Mouse (Mus musculus): ENCODE measurements around the gene Zfyve28.

- TF ChIP-seq CEBPB (IDR thresholded peaks at IDR 0.05; ENCODE audit: insufficient read depth, poor library complexity, severe bottlenecking): no peak
- TF ChIP-seq POLR2AphosphoS2 (IDR thresholded peaks at IDR 0.05; ENCODE audit: insufficient read length, low read depth): no peak
- no peak for TF ChIP-seq POLR2A (IDR thresholded peaks at IDR 0.05; ENCODE audit: insufficient read length, low read depth)
- TF ChIP-seq USF1 (IDR thresholded peaks at IDR 0.05; ENCODE audit: low read depth): no peak
- TF ChIP-seq TCF12 (IDR thresholded peaks at IDR 0.05; ENCODE audit: insufficient read depth, poor library complexity, severe bottlenecking): no peak
- no peak for TF ChIP-seq MYOD1 (IDR thresholded peaks at IDR 0.05; ENCODE audit: control insufficient read depth in 1 of 3, insufficient read length in 2 of 3, low read depth in 2 of 3)
- TF ChIP-seq E2F4 (IDR thresholded peaks at IDR 0.05; ENCODE audit: insufficient read depth): no peak
- TF ChIP-seq MAX (IDR thresholded peaks at IDR 0.05; ENCODE audit: low read depth): no peak
- no peak for TF ChIP-seq REST (IDR thresholded peaks at IDR 0.05; ENCODE audit: insufficient read depth, insufficient read length)
- no peak for TF ChIP-seq SRF (IDR thresholded peaks at IDR 0.05; ENCODE audit: control insufficient read depth, insufficient read length, low read depth)
Observed at GRCm38 (mm10) chr5:34251794-34252193, 36.5 kb downstream of the Zfyve28 start.

Measured in myocyte (in vitro differentiated cells).